Mouse (Mus musculus) adrenal gland, postnatal 25 days (tissue): ENCODE data around the gene Nbl1. TPM values are rescaled to one million over a fixed set of nuclear protein-coding genes. Genes with fewer than 3 reads are reported as not detected.
A peak's percentile ranks its signal among the peaks of the same experiment; 100 is the strongest.

Experiments
- DNase-seq: peaks from one replicate; pipeline ENCODE4 v3.0.0; 2021; ENCODE audit warnings: mixed read lengths
- total RNA-seq: library from RNA; stranded (reverse); gene quantifications from 2 replicates; pipeline ENCODE4 v1.2.3, GENCODE M21; 2021

Nbl1 gene
- total RNA-seq, 1 experiment from 2014 or later, result 21.4 TPM

DNA sequence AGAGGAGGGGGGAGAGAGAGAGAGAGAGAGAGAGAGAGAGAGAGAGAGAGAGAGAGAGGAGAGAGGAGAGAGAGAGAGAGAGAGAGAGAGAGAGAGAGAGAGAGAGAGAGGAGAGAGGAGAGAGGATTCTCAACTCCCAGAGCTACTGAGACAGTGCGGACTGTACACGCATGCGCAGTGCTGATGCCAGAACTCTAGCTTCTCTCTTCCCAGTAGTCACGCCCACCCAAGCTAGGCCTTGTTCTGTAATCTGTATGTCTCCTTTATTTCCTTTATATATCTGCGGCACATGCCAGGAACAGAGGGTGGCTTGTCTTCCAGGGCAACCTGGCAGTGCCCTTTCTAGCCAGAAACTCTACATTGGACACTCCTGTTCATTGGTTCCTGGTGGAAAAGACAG, 28.0 kb downstream of the Nbl1 start:
- DNase-seq, result no peak

DNA sequence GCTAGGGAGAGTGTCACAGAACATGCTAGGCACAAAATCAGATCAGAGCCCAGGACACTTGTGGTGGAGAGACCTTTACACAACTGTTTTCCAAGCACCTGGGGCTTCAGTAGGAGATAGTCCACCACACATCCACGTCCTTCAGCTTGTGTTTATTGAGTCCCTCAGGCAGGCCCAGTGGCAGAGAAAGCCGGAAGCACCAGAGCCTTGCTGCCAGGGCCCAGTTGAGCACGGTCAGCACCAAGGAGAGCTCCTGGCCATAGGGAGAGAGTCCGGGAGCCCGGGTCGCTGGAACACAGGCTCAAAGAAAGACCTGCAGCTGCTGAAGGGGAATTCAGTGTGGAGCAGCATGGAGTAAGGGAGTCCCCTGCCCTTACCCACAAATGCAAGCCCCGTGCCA, 33.2 kb downstream of the Nbl1 start:
- DNase-seq, result peak; percentile 68

DNA sequence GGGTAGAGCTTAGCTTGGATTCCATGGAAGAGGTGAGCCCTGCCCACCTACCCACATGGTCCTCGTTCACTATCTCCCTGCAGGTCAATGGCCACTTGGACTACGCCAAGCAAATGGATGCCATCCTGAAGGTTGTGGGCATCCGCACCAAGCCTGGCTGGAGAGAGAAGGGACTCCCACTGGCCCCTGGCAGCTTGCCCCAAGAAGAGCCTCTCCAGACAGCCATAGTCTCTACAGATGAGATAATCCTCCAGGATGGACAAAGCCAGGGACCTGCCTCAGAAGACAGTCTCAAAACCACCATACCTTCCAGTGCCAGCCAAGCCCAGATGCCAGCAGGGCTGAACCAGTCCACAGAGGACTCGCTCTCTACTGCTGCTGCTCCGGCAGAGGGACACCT, 34.8 kb downstream of the Nbl1 start:
- DNase-seq, result no peak

DNA sequence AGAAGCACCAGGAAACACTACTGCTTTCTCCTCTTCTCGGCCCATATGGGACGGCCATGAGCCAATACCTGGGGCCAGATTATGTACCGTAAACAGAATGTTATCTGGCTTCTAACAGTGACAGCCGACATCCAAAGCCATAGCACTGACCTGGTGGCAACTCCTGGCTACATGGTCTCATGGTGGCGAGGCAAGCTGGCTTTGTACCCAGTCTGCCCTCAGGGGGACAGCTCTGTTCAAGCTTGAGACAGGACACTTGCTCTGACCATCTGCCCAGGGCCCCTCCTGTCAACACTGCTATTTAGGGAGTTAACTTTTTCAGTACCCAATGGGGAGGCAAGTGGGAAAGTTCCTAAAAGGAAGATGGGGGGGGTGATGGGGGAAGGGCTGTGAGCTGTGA, 35.5 kb downstream of the Nbl1 start:
- no peak for DNase-seq

DNA sequence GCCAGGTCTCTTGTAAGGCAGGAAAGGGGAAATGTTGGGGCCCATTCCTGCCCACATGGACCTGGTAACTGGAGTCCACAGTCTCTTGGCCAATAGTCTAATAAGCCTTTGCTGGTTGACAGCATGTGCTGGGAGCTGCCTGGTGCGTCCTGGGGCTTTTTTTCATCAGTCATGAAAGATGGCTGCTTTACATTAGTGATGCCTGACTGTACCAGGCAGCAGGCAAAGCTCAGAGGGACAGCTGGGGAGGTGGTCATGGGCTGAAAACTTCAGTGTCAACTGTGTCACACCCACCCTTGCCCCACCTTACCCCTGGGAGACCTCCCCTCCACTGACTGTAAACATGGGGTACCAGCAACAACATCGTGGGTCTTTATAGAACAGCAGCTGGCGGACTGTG, 37.0 kb downstream of the Nbl1 start:
- no peak for DNase-seq

DNA sequence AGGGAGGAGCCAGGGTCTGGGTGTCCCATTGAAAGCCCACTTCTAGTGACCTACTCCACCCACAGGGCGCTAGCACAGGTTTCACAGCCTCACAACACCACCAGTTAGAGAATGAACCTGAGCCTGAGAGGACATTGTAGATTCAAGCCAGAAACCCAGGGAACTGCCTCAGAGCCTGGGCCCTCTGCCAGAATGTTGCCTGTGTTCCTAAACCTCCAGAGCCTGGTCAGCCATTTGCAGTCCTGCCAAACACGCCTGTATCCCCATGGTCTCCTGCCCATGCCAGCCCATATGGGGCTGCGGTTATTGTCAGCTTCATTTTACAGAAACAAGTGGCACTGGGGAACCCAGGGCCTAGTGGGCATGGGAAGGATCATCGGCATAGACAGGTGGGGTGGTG, 37.5 kb downstream of the Nbl1 start:
- DNase-seq, result peak; percentile 61

DNA sequence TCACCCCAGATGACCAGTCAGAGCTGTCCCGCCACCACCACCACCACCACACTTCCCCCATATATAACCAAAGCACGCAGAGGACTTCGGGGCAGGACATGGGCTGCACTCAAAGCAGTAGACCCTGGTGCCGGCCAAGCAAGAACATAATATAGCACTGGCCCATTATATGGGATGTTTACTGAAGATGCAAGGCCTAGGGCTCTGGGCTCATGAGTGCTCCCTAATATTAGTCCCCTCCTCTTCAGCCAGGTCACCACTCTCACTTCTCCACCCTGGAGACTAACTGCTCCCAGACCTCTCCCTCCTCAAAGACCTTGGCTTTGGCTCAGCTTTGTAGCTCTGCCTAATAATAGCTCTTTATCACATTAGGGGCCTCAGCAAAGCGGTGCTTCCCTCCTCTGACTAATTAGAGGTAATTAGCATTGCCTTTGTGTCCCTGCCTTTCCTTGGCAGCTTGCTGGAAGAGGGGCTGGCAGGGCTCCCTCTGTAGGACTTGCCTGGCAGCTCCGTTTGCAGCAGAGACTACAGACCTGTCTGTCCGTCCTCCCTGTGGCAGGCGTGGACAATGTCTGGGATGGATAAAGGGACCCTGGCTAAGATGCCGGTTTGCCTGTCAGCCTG, 38.4 kb downstream of the Nbl1 start:
- no peak for DNase-seq

DNA sequence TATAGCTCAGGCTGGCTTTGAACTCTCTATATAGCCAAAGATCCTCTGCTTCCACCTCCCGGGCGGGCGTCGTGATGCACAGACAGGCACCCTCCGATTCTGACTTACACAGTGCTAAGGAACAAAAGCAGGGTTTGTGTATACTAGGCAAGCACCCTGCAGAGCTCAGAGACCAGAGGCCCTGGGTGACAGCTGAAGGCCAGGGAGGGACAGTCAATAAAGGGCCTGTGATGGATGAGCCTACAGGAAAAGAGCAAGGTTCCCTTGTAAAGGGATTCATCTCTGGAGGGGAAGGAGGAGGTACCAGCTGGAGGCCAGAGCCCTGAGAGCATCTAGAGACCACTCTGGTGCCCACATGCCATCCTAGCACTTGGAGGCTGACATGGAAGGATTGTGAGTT, 39.4 kb downstream of the Nbl1 start:
- no peak for DNase-seq

DNA sequence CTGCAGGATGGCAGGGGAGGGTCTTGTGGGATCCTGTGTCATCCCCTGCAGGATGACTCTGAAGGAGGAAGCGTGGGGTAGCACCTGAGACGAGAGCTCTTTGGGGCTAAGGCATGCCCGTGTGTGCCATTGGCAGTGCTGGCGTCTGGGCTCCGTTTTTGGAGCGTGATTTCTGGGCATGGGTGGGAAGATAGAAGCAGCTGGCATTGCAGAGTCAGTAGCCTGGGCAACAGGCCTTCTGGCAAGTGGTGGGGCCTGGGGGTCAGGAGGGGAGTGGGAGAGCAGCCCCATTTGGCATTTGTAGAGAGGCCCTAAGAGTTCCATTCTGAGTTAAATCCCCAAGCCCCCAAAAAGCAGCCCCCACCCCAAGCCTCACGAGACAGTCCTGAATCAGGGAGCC, 40.0 kb downstream of the Nbl1 start:
- no peak for DNase-seq

DNA sequence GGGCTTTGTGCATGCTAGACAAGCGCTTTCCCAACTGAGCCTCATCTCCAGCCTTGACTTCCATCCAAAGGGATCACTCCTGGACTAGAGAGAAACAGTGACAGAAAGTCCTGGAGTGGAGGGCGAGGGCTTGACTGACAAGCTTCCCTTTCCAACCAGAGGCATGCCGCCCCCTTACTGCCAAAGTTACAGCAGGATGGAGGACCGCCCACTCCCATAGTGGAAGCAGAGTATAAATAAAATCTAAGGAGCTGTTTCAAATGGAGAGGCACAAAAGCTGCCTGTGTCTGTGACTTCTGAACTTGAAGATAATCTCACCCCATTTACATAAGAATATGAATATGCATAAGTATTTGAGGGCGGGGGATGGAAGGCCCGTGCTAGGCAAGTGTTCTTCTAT, 44.3 kb downstream of the Nbl1 start:
- no peak for DNase-seq

DNA sequence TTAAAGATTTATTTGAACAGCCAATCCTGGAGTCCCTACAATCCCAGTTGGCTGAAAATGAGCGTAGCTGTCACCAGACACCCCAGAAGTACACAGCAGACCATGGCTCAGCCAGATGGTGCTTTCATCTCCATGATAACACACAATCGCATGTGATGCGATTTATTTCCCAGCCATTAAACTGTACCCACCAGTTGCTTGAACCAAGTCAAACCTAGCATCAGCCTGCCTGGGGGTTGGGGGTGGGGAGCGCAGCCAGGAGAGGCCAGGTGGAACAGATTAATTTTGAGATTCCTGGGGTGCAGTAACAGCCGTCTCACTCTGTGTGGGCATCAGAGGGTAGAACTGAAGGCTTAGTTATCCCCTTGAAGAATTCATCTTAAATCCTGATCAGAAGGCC, 46.4 kb downstream of the Nbl1 start:
- no peak for DNase-seq

DNA sequence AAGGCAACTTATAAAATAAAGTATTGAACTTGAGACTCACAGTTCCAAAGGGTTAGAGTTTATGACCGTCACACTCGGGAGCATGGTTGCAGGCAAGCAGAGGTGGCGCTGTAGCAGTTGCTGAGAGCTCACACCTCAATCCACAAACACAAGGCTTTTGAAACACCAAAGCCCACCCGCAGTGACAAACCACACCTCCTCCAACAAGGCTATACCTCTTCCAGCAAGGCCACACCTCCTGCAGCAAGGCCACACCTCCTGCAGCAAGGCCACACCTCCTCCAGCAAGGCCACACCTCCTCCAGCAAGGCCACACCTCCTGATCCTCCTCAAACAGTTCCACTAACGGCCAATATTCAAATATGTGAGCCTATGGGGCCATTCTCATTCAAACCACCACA, 48.2 kb downstream of the Nbl1 start:
- DNase-seq, result no peak

DNA sequence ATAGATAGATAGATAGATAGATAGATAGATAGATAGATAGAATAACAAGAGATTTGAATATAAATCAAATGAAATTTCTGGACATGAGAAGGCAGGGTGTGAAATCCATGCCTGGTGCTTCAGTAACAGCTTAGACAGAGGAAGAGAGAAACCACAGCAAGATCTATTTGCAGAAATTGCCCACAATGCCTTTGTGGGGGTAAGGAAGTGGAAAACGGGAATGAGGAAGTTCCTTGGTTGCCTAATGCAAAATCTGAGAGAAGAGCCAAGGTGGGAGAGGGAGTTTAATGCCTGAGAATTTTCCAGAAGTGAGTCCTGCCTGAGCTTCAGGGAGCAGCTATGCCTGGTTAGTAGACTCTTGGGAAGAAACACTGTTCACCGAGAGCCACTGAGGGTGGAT, 49.2 kb downstream of the Nbl1 start:
- DNase-seq, result no peak

DNA sequence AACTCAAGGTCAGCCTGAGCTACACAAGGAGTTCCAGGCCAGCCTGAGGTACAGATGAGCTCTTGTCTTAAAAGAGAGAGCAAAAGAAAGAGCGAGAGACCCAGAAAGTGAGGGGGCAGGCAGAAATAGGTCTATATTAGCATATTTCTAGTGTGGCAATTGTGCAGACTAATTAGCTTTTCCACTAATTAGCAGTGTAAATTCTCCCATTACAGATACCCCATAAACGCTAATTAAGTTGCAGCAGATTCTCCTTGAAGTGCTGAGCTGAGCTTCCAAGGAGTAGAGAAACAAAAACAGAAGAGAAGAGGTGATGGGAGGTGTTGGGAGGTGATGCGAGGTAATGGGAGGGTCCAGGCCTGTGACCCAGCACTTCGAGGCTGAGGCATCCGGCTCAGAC, 50.2 kb downstream of the Nbl1 start:
- no peak for DNase-seq

DNA sequence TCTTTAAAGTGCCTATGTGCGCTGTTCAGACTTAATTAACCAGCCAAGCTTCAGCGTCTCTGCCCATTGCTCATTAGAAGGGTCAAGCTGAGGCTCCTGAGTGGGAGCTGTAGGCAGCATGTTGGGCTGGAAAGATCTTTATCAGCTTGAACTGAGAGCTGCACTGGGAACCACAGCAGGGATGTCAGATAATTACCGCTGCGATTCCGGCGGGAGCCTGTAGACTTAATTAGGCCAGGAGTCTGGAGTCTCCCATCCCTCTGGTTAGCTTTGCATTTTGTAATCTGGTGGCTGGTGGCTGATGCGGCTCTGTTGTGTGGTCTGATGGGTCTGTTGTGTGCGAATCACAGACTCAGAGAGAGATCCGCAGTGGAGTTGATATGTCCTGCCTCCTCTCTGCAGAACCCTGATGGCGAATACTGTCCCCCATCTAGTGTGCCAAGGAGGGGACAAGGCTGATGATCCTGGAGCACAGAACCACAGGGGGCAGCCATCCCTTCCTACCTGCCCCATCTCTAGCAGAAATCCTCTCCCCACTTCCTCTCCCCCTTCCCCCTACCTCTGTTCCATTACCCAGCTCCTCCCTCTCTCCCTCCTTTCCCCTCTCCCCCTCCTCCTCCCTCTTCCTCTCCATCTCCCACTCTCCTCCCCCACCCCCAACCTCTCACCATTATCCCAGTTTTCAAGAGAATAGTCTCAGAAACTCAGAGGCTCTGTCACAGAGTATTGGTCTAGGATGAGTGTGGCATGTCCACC, 52.5 kb downstream of the Nbl1 start:
- DNase-seq, result no peak

DNA sequence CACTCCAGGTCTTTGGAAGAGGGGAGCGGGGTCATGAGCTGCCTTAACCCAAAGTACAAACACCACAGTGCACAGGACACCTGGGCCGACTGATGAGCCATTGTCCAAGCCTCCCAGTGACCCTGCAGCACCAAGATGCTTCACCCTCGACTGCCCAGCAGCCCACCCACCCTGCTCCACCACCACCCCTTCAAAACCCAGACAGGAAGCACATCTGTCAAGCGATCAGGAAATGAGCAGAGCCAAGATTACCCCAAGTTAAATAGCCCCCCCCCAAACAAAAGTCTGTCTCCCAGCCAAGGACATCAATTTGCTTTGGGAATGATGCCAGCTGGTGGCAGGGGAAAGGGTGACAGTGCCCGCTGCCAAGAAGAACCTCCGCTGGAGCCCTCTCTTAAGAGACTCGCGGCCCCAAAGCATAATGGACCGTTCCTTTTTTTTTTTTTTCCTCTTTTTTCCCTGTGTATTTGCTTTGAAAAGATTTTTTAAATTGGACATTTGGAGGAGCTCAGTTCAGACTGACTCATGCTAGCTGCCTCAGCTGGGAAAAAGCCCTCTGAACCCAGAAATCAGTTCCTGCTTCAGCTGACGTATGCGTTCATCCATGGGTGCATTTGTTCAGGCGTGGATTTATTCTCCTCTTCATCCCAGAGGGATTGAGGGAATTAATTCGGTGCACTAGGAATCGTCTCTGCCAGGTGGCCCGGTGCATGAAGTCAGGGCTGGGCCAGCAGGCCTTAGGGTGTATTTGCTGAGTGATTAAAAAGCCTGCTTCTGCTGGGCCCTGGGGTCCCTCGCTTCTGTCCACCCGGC, 54.8 kb downstream of the Nbl1 start:
- DNase-seq, result peak; percentile 42

DNA sequence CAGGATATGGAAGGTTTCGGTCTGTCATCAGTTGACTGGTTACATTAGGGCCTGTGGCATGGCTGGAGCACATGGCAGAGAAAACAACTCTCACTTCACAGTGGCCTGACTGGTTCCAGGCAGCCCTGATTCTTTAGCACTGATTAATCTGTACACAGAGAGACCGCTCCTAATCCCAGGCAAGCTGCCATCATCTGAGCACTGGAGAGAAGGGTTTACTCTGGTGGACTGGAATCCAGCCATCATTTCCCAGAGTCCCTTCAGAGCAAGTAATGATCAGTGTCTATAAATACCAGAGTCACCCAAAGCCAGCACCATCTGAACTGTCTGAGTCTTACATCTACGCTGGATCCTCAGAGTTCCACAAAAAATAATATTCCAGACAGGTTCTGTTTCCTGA, 57.0 kb downstream of the Nbl1 start:
- DNase-seq, result no peak

DNA sequence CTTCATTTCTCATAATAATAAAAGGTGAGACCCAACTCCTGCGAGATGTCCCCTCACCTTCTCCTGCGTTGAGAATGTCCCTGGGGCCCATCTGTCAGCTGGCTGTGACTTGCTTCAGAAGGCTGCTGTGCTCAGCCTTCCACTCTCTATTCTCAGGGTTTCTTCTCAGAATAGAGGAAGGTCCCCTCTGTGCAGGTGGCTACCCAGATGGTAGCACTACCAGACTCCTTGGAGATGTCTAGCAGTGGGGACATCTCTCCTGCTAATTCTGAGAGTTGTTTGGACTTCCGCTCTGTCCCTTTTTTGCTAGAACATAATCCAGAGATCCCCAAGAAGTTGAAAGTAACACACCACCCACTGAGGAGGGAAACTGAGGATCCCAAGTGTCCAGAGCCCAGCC, 57.9 kb downstream of the Nbl1 start:
- no peak for DNase-seq

DNA sequence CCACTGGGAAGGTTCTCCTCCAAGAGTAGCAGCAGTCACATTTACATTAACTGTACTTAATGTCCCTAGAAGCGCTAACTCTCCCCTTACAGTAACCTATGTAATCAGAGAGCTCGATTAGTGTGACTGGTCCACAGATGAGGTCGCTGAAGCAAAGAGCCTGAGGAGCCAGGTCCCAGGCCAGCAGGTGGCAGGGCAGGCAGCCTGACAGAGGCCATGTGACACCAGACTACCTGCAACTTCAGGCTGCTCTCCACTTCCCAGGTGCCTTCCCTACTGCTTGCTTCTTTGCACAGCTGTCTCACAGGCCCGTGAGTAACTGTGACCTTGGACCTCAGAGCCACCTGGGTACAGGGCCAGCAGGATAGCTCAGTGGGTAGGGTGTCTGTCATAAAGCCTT, 58.3 kb downstream of the Nbl1 start:
- no peak for DNase-seq

DNA sequence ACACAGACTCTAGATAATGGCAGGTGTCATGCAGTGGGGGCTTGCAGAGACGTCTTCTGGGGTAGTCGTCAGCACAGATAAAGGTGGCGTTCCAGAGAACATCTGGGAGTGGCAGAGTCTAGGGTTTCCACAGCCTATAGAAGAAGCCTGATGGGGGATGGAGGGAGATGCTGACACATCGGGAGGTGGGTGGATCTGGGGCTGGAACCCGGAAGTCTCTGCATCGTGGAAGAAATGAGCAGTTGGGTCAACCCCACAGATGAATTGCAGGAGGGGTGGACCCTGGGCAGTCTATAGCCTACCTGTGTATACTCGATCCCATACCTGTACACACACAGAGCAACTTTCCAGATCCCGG, 58.8 kb downstream of the Nbl1 start:
- DNase-seq, result no peak

DNA sequence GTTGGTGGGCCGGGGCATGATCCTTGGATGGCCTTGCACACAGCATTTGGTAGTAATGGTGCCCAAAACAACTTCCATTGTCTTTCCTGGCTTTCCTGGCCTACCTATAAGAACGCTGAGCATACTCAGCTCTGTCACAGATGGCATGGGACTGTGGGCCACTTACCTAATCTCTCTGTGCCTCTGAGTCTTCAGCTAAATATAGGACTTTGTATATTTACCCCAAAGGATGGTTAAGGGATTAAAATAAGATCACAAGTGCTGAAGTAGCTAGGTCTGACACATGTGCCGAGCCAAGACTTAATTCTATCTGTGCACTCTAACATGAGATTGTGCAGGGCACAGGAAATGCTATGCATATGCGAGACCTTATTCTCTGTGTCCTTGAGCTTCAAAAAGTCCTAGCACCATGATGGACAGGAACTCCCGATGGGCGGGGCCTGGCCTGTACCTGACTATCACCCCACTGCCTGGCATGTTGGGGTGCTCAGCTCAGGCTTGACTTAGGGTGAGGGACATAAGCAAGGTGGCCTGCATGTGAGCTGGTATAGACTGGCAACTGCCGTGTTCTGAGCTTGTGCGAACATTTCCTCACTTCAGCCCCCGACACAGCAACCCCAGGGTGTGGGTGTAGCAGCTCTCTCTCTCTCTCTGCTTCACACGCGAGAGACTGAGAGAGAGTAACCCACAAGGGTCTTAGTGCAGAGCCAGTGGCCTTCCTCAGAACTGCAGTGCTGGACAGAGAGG, 59.4 kb downstream of the Nbl1 start:
- DNase-seq, result no peak

DNA sequence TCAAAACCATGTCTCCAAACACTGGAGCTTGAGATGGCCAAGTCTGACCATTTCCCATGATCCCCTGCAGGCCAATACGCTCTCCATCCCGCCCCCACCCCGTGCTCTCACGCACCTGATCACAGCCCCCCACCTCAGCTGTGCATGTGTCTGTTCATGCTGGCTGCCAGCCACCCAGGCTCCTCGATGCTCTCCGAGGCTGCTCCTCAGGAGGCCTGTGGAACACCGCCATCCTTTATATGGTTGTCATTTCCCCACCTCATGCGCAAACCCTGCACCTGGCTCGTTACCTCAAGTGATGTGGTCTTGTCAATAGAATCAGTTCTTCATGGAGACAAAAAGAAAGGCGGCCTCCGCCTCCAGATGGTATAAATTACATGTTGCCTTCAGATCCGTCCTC, 60.3 kb downstream of the Nbl1 start:
- no peak for DNase-seq
